Mouse (Mus musculus) cerebellum, adult 11 months (tissue): ENCODE measurements around the gene Phtf2.
"Not testable (repeated sequence)": the region's sequence is repeated elsewhere in the genome, so short reads cannot be mapped to it uniquely, and the experiment has no call there.

ENCODE experiments used
- DNase-seq: peaks from one replicate; pipeline ENCODE4 v3.0.0; 2022

Gene Phtf2

DNA sequence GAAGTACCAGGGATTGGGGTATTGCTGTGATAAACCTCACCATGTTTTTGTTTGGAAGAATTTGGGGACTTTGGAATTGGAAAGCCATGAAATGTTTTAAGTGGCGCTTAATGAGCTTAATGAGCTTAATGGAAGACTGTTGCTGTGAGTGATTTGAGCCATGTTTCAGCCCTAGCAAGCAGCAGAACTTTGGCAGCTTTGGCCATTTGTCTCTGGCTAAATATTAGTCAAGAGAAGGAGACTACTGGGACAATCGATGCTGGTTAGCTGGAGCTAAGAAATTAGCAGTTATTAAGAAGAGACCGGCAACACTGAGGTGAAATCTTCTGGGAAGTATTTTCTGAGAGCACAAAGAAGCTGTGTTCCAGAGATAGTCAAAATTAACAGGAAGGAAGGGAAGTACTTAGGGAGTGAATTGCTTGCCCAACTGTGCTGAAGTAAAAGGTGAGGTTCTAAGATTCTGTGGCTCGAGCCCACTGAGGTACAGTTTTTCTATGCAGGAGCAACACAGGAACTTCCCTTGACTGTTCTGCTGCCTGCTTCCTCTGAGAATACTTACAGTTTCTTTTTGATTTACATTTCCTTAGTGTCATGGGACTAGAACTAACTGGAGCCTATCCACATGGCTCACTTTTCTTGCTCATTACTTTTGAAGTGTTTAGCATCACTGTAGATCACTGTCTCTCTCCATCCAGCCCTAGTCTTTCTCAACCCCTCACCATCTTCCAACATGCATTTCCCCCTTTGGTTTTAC is 17.5 kb downstream of the Phtf2 start:
- DNase-seq: no peak

DNA sequence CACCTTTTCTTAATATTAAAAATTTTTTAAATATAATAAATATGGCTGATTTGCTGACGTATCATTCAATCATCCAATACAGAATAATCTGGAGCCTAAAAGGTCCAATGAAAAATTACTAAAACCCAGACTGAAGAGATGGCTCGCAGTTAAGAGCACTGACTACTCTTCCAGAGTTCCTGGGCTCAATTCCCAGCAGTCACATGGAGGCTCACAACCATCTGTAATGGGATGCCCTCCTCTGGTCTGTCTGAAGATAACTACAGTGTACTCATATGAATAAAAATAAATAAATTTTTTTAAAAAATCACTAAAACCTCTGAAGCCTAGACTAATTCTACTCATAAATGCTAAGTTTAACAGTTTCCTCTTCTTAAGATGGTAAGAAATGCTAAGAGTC is 20.0 kb downstream of the Phtf2 start:
- DNase-seq: no peak

DNA sequence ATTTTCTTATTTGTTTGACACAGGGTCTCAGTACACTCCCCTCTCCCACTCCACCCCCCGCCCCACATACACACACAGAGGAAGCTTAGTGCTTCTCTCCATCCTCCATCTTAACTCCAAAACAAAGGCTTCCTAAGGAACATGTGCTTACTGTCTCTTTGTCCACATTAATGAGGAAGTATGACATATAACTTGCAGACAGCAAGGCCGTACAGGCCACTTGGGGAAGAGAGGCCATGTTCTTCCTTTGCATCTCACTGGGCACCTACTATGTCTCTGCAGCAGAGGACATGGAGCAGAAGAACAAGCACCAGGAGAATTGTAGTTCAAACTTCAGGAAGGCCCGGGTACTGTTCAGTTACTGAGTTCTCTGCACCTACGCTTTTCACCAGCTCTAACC is 21.4 kb downstream of the Phtf2 start:
- DNase-seq: no peak

DNA sequence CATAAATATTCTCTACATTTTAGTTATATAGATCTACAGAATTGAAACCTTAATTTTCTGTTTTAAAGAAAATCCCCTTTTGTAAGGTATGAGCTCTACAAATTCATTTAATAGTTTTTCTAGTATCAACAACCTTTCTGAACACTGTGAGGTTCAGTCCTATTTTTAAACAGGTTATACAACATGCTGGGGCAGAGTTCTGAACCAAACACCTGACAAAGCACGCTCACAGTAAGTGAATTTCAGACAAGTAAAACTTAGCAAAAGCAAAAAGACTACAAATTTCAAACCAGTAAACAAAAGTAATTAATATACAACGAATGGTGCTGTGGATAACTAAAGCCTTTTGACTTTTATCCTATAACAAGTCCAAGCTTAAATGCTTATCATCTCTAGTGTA is 23.5 kb downstream of the Phtf2 start:
- DNase-seq: no peak

DNA sequence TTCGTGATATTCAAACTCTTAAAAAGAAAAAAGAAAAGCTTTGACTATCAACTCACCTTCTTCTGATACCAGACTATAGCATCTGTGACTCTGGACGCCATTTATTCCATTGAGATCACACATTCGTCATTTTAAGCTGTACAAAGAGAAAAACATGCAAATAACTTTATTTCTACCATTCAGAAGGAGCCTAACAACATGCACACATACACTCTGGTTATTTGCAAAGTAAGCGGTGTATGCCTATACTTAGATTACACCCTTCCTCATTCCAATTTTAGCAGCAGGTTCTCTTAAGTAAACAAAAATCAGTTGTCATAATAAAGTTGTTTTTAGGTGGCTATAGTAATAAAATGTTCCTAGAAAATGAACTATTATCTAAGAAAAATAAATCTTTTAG is 26.9 kb downstream of the Phtf2 start:
- no peak for DNase-seq

DNA sequence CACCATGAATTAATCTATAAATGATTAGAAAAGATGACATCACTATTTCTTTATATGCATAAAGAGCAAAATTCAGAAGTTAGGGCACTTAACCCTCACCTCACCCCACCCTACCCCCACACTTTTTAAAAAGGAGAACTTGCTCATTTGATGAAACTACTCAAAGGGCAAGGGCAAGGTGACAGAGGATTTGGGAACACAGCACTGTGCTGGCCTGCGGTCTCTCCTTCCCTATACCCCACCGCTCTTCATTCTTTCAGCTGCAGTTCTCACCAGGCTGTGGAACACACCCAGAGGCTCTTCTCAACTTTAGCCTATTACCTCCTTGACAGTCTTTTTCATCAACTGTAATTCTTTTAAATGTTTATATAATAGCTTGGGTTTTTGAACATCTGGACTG is 34.9 kb downstream of the Phtf2 start:
- no peak for DNase-seq

DNA sequence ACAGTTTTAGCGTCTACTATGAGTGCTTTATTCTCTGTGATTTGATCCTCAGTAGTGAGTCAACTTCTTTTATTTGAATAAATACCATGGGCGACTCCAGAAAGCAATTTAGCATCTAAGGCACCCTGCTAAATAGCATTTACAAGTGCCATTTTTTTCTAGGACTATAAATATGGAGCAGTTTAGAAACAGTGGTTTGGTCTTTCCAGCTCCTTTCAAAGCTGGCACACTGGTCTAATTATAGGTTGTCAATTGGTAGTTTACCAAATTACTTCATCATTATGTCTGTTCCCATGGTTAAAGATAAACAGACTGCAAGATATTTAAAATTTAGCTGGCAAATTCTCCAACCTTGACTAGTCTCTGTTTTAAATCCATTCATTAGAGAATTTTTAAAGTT is 38.1 kb downstream of the Phtf2 start:
- DNase-seq: no peak

DNA sequence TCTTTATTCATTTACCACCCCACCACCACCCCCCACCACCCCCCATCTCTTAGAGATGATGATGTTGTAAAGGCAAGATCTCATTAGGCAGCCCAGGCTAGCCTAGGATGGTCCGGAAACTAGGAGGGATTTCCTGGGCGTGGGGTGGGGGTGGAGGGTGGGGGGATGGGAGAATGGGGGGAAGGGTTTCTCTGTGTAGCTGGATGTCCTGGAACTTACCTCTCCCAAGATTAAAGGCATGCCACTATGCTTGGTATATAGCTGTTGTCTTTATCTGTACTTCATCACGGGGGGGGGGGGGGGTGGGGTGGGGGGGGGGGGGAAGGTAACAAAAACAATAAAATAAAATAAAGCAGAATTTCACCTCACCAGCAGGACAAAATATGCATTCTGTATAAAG is 38.5 kb downstream of the Phtf2 start:
- no peak for DNase-seq

DNA sequence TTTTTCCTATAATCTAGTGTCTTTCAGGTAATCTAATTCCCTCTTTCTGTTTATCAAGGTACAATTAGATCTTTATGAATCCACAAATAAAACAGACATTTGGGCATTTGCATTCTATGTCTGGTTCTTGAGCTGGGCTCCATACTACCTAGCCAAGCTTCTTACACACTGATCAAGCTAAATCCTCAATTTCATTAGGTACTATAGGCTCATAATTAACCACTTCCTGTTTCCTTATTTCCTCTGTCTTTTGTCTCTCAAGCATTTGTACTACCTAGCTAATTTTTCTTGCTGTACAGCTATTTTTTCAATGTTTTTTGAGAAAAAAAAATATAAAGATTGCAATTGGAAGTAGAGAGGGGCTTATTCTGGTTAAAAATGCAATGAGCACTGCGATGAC is 44.8 kb downstream of the Phtf2 start:
- no peak for DNase-seq

DNA sequence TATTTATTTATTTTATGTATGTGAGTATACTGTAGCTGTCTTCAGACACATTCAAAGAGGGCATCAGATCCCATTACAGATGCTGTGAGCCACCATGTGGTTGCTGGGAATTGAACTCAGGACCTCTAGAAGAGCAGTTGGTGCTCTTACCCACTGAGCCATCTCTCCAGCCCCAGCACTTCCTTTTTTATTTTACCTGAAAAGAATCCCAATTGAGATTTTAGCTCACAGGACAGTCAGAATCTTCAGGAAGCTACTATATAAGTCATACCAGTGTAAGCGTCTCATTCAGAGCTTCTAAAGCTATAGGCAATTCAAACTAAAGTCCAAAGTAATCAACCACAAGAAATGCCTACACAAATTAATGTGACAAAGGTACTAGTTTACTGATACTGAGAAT is 47.5 kb downstream of the Phtf2 start:
- no peak for DNase-seq

DNA sequence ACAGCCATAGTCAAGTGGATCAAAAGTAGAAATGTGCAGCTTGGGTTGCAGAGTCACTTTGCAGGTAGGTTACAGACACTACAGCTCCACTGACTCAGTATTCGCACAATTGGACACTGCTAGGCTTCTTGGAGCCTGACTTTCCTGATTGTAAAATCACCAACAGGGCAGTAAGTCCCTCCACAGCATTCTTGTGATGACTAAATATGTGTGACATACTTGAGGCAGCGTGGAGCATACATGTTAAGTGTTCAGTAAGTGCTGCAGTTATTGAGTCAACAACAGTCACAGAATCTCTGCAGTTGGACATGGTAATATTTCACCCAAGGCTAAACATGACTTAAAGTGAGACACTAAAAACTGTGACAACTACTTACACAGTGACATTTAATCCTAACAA is 50.5 kb downstream of the Phtf2 start:
- DNase-seq: no peak

DNA sequence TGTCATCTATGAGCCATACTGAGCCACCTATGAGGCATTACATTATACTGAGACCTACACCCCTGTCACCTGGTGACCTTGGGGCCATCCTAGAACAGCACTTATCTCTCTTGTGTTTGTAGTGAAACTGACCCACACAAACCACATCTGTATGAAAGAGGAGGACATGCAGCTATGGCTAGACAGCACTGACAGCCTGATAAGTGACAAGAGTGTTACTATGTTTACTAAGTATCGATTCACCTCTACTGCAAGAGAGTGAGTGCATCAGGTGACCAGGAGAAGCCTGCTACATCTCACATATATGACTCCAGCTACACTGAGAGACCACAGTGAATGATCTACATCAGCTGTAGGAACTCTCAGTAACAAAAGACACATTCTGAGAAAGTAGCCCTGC is 51.2 kb downstream of the Phtf2 start:
- no peak for DNase-seq

DNA sequence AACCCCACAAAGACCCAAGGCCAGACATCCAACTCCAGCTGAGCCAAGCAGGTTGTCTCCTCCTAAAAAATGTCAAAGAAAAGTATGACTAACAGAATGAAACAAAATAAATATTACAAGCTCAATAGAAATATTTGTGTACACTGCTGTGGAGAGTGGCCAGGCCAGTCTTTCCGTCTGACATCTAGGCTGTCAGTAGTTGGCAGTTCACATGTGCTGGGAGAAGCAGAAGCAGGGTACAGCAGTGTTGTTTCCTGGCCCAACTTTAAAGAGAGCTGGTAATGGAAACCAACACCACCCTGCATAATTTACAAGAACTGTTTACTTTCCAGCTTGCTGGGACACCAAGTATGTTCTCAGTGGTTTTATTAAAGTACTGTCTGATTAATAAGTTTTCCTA is 60.3 kb downstream of the Phtf2 start:
- no peak for DNase-seq

DNA sequence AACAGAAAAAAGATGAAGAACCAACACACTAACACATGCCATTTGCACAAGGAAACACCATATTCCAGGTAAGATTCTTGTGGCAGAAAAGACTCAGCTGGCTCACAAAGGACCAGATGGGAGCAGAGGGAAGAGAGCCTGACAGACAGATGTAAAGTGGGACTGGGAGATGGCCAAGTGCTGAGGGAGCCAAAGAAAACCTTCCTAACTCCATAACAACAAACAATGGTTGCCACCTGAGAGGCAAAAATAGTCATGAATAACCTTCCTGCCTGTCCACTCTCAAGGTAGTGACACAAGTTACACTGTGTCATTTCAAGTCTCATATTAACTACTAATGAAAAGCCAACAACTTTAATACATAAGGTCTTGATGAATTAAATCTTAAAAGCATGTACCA is 60.8 kb downstream of the Phtf2 start:
- DNase-seq: no peak

DNA sequence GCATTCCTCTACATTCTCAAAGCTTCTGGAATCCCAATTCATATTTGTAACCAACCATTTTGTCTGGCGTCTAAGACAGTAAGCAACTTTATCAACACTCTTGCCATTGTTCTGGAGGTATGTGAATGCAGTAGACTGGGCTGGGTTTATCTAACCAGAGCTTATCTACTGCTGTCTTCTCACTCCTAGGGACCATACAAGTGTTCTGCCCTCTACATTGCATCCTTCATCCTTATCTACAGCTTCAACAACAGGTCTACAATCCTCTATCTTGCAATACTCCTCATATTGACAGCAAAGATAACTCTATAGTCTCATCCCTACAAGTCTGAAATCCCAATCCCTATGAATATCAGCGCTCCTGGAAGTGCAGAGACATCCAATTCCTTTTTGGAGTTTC is 66.8 kb downstream of the Phtf2 start:
- no peak for DNase-seq

DNA sequence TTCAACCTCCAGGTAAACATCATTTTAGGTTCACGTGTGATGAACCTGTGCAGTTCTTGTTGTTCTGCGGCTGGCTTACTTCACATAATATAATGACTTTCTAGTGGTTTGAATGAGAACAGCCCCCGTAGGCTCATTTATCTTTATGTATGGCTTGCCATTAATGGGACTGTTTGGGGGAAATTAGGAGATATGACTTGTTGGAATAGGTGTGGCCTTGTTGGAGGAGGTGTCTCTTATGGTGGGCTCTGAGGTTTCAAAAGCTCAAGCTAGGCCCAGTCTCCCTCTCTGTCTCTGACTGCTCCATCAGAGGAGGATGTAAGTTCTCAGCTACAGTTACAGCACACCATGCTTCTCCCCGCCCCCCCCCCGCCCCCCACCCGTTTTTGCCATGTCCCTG is 71.5 kb downstream of the Phtf2 start:
- no peak for DNase-seq

DNA sequence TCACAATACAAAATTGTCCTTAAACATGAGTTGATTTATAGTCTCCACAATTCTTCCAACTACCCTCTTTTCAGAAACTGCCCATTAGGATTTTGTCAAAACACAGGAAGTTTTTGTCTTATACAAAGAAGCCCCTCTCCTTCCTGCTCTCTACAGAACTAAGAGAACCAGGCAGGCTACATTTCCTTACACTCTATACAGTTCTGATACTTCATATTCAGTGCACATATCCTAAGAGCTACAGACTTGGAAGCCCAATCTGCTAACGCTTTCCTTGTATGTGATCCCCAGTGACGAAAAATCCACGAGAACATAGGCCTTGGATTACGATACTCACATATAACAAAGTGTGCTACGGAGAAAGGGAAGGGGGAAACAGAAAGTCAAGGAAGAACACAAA is 86.0 kb downstream of the Phtf2 start:
- DNase-seq: no peak

DNA sequence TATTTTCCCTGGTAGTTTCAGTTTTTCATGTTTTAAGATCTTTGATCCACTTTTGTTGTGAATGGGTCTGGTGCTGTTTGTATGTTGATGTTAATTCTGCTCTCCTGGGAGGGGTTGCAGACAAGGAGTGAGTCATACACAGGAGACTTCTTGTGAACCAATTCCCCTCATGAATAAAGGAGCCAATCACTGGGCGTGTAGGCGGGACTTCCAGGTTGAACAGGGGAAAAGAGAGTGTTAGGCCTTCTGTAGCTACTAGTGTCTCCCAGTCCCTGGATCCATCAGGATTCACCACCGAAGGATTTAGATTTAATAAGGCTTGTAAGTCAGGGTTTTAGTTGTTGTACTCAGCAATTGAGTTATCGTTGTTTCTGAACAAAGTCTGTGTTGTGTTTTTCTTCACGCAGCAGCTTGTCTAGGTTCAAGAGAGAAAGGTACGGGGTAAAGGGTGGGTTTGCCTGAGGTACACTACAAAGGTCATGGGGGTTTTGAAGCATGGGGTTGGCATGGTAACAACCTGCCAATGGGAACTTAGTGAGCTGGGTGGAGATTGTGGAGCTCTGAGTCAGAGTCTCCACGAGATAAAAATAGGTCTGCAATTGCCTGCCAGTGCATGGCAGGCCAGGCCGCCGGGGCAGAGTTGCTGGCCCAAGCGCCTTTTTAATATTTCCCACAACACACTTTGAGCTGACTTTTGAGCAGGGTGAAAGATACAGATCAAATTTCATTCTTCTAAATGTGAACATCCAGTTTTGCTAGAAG is 90.0 kb downstream of the Phtf2 start:
- no peak for DNase-seq

DNA sequence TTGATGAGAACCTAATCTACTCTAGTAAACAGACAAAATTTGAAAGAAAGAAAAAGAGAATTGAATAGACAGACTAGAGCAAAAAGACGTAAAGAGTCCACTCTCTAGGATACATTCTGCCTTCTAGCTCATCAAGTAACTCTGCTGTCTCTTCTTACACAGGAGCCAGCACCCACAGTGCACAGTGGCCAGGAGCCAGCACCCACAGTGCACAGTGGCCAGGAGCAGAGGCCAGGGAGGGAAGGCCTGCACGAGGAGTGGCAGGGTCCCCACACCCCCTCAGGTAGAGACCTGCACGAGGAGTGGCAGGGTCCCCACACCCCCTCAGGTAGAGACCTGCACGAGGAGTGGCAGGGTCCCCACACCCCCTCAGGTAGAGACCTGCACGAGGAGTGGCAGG is 95.5 kb downstream of the Phtf2 start:
- not testable (repeated sequence) for DNase-seq

DNA sequence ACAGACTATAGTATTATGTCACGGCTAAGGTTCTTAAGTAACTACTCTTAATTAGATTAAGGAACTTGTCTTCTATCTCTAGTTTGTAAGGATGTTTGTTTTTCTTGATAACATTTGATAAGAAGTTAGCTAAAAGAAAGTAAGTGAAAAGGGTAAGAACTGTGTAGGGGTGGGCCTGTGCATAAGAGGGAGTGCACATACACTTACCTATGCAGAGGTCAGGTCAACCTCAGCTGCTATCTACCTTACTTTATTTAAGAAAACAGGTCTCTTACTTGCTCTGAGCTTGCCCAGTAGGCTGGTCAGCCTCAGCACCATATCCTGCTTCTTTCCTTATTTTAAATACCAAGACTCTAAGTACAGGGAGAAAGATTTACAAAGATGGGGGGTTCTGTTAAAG is 100.8 kb downstream of the Phtf2 start:
- DNase-seq: no peak

DNA sequence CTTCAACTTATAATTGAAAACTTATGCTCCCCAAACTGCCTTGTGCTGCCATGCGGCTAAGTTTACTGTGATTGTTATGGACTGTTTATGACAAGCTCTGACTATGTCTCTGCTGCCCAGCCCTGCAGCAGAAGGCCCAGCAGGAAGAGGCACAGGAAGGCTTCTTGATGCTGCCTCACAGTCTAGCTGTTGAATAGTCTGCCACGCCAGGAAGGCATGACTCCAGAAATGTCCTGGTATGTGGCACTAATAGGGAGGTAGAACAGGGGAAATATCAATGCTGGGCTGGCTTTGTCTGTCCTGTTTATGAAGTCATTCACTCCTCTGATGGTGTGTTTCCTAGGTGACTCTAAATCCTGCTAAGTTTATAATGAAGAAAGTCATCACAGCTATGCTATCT is 102.7 kb downstream of the Phtf2 start:
- DNase-seq: no peak

DNA sequence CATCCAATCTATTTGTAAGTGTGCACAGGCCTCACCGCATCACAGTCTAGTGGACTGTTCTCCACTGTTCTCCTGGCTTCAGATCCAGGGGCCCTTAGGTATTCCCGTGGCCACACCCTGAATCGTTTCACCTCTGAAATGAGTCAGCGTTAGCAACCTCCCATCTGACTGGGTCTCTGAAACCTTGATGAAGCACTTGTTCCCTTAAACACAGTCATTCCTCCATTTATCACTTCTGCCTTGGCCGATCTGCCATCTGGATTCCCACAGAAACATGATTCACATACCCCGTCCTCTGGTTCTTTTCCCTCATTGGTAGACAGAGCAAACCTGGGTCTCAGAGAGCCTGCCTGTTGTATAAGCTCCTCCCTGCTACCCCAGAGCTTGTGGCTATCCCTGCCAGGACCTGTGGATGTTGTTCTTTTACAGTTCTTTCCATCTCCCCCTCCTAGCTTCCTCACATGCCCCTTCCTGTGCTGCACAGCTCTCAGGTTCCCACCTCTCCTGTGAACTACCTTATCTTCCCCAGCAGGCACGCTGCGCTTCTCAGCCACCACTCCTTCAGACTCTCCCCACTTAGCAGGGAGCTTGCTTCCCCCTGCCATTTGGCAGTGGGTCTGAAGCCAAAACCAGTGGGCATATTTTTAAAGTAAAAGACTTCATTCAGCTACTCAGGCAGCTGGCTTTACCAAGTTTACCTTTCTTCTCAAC is 103.5 kb downstream of the Phtf2 start:
- no peak for DNase-seq

DNA sequence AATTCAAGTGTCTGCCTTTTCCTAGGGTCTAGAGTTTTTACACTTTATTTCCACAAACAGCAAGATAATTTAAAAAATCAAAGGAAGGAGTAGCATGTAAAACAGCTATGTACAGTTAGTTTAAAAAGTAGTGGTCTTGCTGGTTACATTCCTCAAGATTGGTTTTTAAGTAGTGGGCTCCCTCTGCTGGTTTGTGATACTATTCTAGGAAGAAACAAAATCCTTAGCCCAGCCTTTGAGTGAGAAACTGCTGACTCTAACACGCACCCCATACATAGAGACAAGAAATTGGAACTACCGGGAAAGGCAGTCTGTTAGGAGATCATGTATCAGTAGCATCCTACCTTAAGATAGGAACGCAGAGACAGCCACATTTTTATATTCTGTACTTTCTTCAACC is 108.6 kb downstream of the Phtf2 start:
- no peak for DNase-seq

DNA sequence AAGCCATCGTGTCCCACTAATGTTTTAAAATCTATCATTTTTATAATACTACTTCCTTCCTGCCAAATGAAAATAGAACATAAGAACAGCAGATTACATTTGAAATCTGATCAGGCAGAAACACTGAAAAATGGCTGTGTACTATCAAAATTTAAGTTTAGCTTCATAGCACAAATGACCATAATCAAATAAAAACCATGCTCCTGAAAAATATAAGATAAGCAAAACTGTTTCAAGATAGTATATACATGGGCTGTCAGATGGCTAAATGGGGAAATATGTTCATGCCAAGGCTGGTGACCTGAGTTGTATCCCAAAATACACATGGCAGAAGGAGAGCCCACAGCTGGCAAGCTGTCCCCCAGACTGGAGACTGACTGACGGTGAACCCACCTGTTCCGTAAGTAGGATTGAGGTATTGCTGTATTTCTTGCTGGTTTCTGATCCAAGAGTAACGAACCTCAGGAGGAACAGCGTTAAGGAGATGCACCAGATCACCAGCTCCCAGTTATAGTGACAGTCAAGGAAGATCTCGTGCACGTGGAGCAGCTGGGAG is 116.5 kb downstream of the Phtf2 start:
- no peak for DNase-seq
